Mouse (Mus musculus) thymus, adult 2 months (tissue): Measurements from ENCODE around the gene Kiss1r. TPM values are rescaled to one million over a fixed set of nuclear protein-coding genes. Genes with fewer than 3 reads are reported as not detected.

Experiments used
- DNase-seq: peaks from one replicate; pipeline ENCODE4 v3.0.0; 2021
- H3K27ac ChIP-seq: fragments of 200-500 bp; 2 replicates; pipeline ENCODE4 v1.5.1; 2012; ENCODE audit warnings: low read length, control low read depth; ENCODE audit not compliant: control insufficient read depth, insufficient read depth
- H3K27me3 ChIP-seq: fragments of 200-500 bp; 2 replicates; pipeline ENCODE4 v1.6.1; 2012; ENCODE audit warnings: mild to moderate bottlenecking, low read length, moderate library complexity, mixed read lengths; ENCODE audit not compliant: control insufficient read depth, insufficient read depth
- H3K36me3 ChIP-seq: fragments of 200-500 bp; 2 replicates; pipeline ENCODE4 v1.6.1; 2012; ENCODE audit warnings: mild to moderate bottlenecking, low read length, moderate library complexity; ENCODE audit not compliant: control insufficient read depth, insufficient read depth
- H3K4me1 ChIP-seq: fragments of 200-500 bp; replicated peaks from 2 replicates; pipeline ENCODE4 v1.6.1; 2012; ENCODE audit warnings: low read length; ENCODE audit not compliant: control insufficient read depth, insufficient read depth
- H3K4me3 ChIP-seq: fragments of 200-500 bp; 2 replicates; pipeline ENCODE4 v1.5.1; 2012; ENCODE audit warnings: mild to moderate bottlenecking, low read length, control low read depth, moderate library complexity; ENCODE audit not compliant: control insufficient read depth, insufficient read depth
- CTCF ChIP-seq: fragments of 200-500 bp; IDR thresholded peaks from 2 replicates; pipeline ENCODE4 v1.5.1; 2012; ENCODE audit warnings: mild to moderate bottlenecking, control low read depth, low read length, moderate library complexity, borderline replicate concordance; ENCODE audit not compliant: control insufficient read depth, poor library complexity, insufficient read depth; ENCODE audit errors: extremely low read depth
- POLR2A ChIP-seq: fragments of 200-500 bp; IDR thresholded peaks from 2 replicates; pipeline ENCODE4 v1.6.1; 2012; ENCODE audit warnings: mild to moderate bottlenecking, low read length, control low read depth, moderate library complexity; ENCODE audit not compliant: control insufficient read depth, poor library complexity, insufficient read depth; ENCODE audit errors: extremely low read depth
- WGBS: fragments of 180-500 bp; shearing (Covaris S2); methylation state at CpG from one replicate; pipeline ENCODE4 v1.1.7; 2018; 5-methylcytosine and 5-hydroxymethylcytosine counted together
- polyA plus RNA-seq: library from polyadenylated mRNA; depleted of rRNA; stranded (reverse); fragments of >200 nt; gene quantifications from 2 replicates; pipeline ENCODE4 v1.2.3, GENCODE M21; 2012

Kiss1r gene
- polyA plus RNA-seq, 1 experiment, result 5.8 TPM

DNA sequence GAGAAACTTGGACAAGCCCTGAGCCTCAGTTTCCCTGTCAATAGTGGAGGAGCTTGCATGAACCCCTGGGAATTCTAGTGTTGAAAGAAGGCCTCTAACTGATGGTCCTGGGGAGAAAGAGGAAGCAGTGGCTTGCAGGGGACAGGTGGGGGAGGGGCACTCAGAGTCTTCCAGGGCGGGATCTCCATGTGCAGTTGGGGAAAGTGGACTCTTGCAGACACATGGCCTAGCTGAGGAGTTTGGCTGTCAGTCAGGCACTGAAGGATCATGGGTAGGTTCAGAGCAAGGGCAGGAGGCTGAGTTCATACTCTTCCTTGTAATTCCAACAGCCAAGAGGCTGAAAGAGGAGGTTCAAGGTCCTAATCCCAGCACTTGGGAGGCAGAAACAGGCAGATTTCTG lies 39.6 kb upstream of the Kiss1r start:
- H3K36me3 ChIP-seq, result no peaks in the 10 kb centered on the region
- WGBS, result 4% methylated on average over 1 of the region's 1 CpGs
- peaks cover 8% of the 10 kb centered on the region; the same call in 1 of the 2 replicates for H3K27me3 ChIP-seq
- H3K4me3 ChIP-seq, result no peak overlapping the region
- H3K4me1 ChIP-seq, result peaks cover 36% of the 10 kb centered on the region
- no peak overlapping the region for H3K27ac ChIP-seq
- TF ChIP-seq POLR2A (no peak), CTCF (no peak)
- no peak for DNase-seq

DNA sequence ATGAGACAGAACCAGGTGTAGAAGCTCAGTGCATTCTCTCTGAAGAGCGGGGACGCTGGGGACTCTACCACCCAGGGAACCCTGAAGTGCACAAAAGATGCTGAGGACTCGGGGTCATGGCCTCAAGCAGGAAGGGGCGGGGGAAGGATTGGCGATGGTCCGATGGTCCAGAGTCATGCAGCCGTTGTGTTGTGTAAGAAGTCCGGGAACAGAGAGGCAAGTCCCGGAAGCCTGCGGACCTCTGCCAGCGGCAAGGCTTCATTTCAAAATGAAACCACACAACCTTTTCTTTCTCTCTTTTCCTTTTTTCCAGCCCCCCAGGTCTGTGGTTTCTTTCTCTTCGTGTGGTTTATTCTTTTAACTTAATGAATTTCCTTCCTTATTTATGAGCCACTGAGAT lies 39.0 kb upstream of the Kiss1r start:
- H3K4me3 ChIP-seq, result peak overlapping the region; percentile 14
- H3K4me1 ChIP-seq, result peaks cover 36% of the 10 kb centered on the region
- TF ChIP-seq CTCF (no peak), POLR2A (no peak)
- 4% methylated on average over 12 of the region's 12 CpGs for WGBS
- peaks cover 8% of the 10 kb centered on the region; the same call in 1 of the 2 replicates for H3K27me3 ChIP-seq
- DNase-seq, result no peak
- H3K36me3 ChIP-seq, result no peaks in the 10 kb centered on the region
- no peak overlapping the region for H3K27ac ChIP-seq

DNA sequence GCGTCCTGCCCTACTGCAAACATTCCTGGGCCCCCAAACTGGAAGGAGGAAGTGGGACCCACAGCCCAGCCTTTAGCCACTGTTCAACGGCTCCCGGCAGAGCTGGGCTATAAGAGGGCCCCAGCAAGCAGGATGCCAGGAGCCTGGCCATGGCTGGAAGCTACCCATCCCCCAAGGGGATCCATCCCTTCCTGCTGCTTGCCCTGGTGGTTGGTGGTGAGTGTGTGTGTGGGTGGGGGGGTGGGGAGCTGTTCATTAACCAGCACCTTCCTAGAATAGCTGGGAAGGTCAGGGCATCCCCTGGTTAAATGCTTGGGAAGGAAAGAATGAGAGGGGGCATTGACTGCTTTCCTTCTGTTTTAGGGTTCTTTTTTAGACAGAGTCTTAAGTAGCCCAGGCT lies 37.2 kb upstream of the Kiss1r start:
- 16% methylated on average over 3 of the region's 3 CpGs for WGBS
- H3K36me3 ChIP-seq, result no peaks in the 10 kb centered on the region
- TF ChIP-seq CTCF, result no peak
- TF ChIP-seq POLR2A, result no peak

DNA sequence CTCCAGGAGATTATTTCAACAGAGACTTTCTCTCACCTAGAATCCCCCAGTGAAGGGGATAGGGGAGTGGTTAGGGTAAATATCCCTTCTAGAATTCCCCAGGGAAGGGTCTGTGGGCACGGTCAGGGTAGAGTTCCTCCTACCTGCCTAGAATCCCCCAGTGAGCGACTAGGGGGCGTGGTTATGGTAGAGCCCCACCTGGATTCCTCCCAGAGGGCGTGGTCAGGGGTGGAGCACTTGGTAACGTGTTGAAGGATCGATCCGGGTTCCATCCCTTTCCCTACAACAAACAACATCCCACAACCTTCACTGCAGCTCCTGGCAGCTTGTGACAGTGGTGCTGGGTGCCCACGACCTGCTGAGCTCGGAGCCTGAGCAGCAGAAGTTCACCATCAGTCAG lies 36.0 kb upstream of the Kiss1r start:
- peaks cover 21% of the 10 kb centered on the region for H3K4me1 ChIP-seq
- H3K27ac ChIP-seq, result no peak overlapping the region
- H3K36me3 ChIP-seq, result no peaks in the 10 kb centered on the region
- DNase-seq, result no peak
- H3K4me3 ChIP-seq, result no peak overlapping the region
- 8% methylated on average over 9 of the region's 9 CpGs for WGBS
- no peaks in the 10 kb centered on the region; the same call in 1 of the 2 replicates for H3K27me3 ChIP-seq
- TF ChIP-seq POLR2A, result no peak
- TF ChIP-seq CTCF, result no peak

More for the DNA sequence above, 37.2 kb upstream of the Kiss1r start:
- no peak for DNase-seq
- Histone ChIP-seq H3K27me3 (no peaks in the 10 kb centered on the region; the same call in 1 of the 2 replicates), H3K27ac (no peak overlapping the region), H3K4me1 (peaks cover 23% of the 10 kb centered on the region), H3K4me3 (no peak overlapping the region)

- TF ChIP-seq CTCF, result no peak
- TF ChIP-seq POLR2A, result no peak
- DNase-seq, result no peak
- H3K27ac ChIP-seq, result no peak overlapping the region
- H3K4me1 ChIP-seq, result peaks cover 19% of the 10 kb centered on the region
- H3K36me3 ChIP-seq, result no peaks in the 10 kb centered on the region
- H3K4me3 ChIP-seq, result no peak overlapping the region
- 6% methylated on average over 22 of the region's 22 CpGs for whole genome bisulfite sequencing
- H3K27me3 ChIP-seq, result no peaks in the 10 kb centered on the region; the same call in 1 of the 2 replicates
Measured at GRCm38 (mm10) chr10:79881981-79882380, 34.8 kb upstream of the Kiss1r start.

DNA sequence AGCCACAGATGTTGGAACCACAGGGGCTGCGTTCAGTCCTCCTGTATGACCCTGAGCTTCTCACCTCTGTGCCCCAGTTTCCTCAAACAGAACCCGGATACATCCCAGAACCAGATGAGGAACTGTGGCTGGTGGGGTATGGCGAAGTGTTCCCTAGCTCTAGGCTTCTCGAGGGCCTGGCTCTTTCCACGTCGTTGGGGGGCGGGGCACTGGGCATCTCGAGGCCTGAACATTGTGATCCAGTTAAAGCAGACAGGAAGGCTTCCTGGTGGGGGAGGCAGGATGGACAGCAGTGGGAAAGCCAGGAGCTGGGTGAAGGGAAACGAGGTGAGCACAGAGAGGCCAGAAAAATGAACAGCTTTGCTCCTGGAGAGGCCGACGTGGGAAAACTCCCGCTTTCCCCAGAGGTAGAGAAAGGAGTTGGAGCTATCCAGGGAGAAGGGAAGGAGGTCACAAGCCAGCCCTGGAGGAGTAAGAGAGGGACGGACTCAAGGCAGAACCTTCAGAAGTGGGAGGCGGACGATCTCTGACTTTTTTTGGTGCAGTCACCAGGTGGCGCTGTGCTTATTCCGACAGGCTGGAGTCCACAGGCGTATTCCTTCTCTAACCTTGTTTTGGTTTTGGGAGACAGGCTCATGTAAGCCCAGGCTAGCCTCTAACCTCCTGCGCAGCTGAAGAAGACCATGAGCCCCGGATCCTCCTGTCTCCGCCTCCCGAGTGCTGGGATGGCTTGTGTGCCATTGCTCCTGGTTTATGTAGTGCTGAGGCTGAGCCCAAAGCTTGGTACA lies 33.3 kb upstream of the Kiss1r start:
- Histone ChIP-seq H3K27ac (no peak overlapping the region), H3K4me1 (peaks cover 8% of the 10 kb centered on the region), H3K4me3 (no peak overlapping the region), H3K27me3 (no peaks in the 10 kb centered on the region; the same call in 1 of the 2 replicates), H3K36me3 (no peaks in the 10 kb centered on the region)
- 30% methylated on average over 22 of the region's 22 CpGs for whole genome bisulfite sequencing
- TF ChIP-seq POLR2A (no peak), CTCF (peak; percentile 64; the same call in 1 of the 2 replicates)
- DNase-seq, result peak; percentile 67
